In genomic region chr4:118526408-118527334, GRCm38 (mm10) we compare ENCODE assay signal across 8 mouse cellular contexts. TPM values are rescaled to one million over a fixed set of nuclear protein-coding genes. Genes with fewer than 3 reads are reported as not detected.
DNase-seq lines count a peak whose midpoint lies in the region; ATAC-seq and TF ChIP-seq lines count a peak whose summit lies in the region.
"Had no signal": no experiment of that assay in that cellular context is flagged by ENCODE, and none has a peak within 500 bp of the region (broad histone marks: within the 10 kb centered on the region; RNA-seq: fewer than 3 reads in every experiment).

Gene 2610528J11Rik, plus strand, starts transcription at chr4:118526999.

- H3K27ac ChIP-seq in ES-E14 (ENCODE audit: insufficient read depth, low read depth, low read length, poor library complexity, severe bottlenecking) = peak within 1 kb of the TSS; percentile 21; the same call in 1 of the 2 replicates
- H3K27ac ChIP-seq in embryonic facial prominence, embryonic 13.5 days = peak within 1 kb of the TSS; percentile 11; the same call in 1 of the 2 replicates

- no peak for ATAC-seq in embryonic facial prominence, embryonic 13.5 days (ENCODE audit: insufficient number of reproducible peaks, insufficient read depth, low FRiP score, low TSS enrichment, low read depth)
- no peak for ATAC-seq in cerebellum, adult (ENCODE audit: insufficient number of reproducible peaks, low FRiP score, low TSS enrichment)

- peaks cover 10 to 25% of the 10 kb centered on the region in 2 experiments; a peak in 3 of 4 replicates for H3K4me1 ChIP-seq in ES-E14 (ENCODE audit: control insufficient read depth in 2 of 2, insufficient read depth in 2 of 2, low read length in 2 of 2, poor library complexity in 1 of 2)
- peaks cover 4% of the 10 kb centered on the region; the same call in 1 of the 2 replicates for H3K4me1 ChIP-seq in embryonic facial prominence, embryonic 13.5 days

- intact Hi-C loops in left cerebral cortex, postnatal 10 days (cut with DNase I) = no loop called here

- peak within 1 kb of the TSS; percentile 31 for H3K4me2 ChIP-seq in embryonic facial prominence, embryonic 13.5 days

- peak within 1 kb of the TSS; percentile 24 to 33; a peak in 3 of 4 replicates for H3K4me3 ChIP-seq in ES-E14 (ENCODE audit: insufficient read depth in 1 of 2, low read depth in 1 of 2, low read length in 2 of 2, poor library complexity in 1 of 2, severe bottlenecking in 1 of 2)
- H3K4me3 ChIP-seq in embryonic facial prominence, embryonic 13.5 days = peak within 1 kb of the TSS; percentile 28

- no peaks in the 10 kb centered on the region for H3K27me3 ChIP-seq in embryonic facial prominence, embryonic 13.5 days

- H3K36me3 ChIP-seq in ES-E14 (ENCODE audit: control insufficient read depth, insufficient read depth, low read length, poor library complexity, severe bottlenecking) = no peaks in the 10 kb centered on the region
- no peaks in the 10 kb centered on the region for H3K36me3 ChIP-seq in embryonic facial prominence, embryonic 13.5 days

- in situ Hi-C loops in ES-E14 (cut with MboI; ENCODE audit: low sequenced_read_pairs in 2 of 2, unreplicated experiment in 2 of 2) = no loop called here

- H3K9me3 ChIP-seq in ES-E14 (ENCODE audit: control insufficient read depth, insufficient read depth, low read depth, low read length) = no peaks in the 10 kb centered on the region
- H3K9me3 ChIP-seq in embryonic facial prominence, embryonic 13.5 days = no peaks in the 10 kb centered on the region

- no peak within 1 kb of the TSS for H3K9ac ChIP-seq in ES-E14 (ENCODE audit: insufficient read depth, low read depth, low read length, poor library complexity, severe bottlenecking)
- no peak within 1 kb of the TSS for H3K9ac ChIP-seq in embryonic facial prominence, embryonic 13.5 days

- 34% methylated on average over 17 of the region's 17 CpGs for WGBS in embryonic facial prominence, embryonic 13.5 days

- no peak for DNase-seq in ES-E14 (ENCODE audit: low read depth, low spot score)
- DNase-seq in kidney, postnatal 36 days = peak; percentile 92 to 94
- DNase-seq in lung, postnatal 10 days = peak; percentile 84
- DNase-seq in left cerebral cortex, postnatal 10 days (ENCODE audit: extremely low spot score in 1 of 2, low spot score in 2 of 2) = no peak
- no peak for DNase-seq in c-Kit-positive CD71-positive TER-119-positive erythroid progenitor cells, embryonic 14.5 days (ENCODE audit: low spot score)

TF ChIP-seq in ES-E14, 5 proteins besides CTCF, POLR2A, EP300 and RAD21:
- TF ChIP-seq MAFK (IDR thresholded peaks at IDR 0.05; ENCODE audit: insufficient read depth, low read depth, low read length) = no peak
- TF ChIP-seq CHD2 (IDR thresholded peaks at IDR 0.05; ENCODE audit: low read depth, low read length) = no peak
- no peak for TF ChIP-seq HCFC1 (IDR thresholded peaks at IDR 0.05; ENCODE audit: borderline replicate concordance, insufficient read depth, low read length)
- no peak for TF ChIP-seq ZNF384 (IDR thresholded peaks at IDR 0.05; ENCODE audit: low read depth, low read length)
- TF ChIP-seq ZC3H11A (IDR thresholded peaks at IDR 0.05; ENCODE audit: borderline replicate concordance, low read depth, low read length) = no peak

RNA-seq across cellular contexts. Expression of gene 2610528J11Rik, which starts in this region (rescaled TPM):
- 3.2 and 8.8 TPM in 2 replicates for total RNA-seq in ES-E14 (2012; rRNA removed)
- 4.1 and 5.0 TPM in 2 replicates for polyA plus RNA-seq in embryonic facial prominence, embryonic 13.5 days (2015; fragmentation: Nextera tagmentation; extraction: Ambion mirVana)
- total RNA-seq in left cerebral cortex, postnatal 10 days (2021) = not detected
- total RNA-seq: monocyte, adult 5-6 weeks had no signal

Comparison
In these comparisons a context has a peak if more than half of its experiments do, and no peak if none do; other contexts are left out.
1. DNase-seq: peak in kidney, postnatal 36 days (2 of 2) and lung, postnatal 10 days (single experiment); none in ES-E14 (single experiment), left cerebral cortex, postnatal 10 days (0 of 2) and c-Kit-positive CD71-positive TER-119-positive erythroid progenitor cells, embryonic 14.5 days (single experiment).